In the genomic region with DNA sequence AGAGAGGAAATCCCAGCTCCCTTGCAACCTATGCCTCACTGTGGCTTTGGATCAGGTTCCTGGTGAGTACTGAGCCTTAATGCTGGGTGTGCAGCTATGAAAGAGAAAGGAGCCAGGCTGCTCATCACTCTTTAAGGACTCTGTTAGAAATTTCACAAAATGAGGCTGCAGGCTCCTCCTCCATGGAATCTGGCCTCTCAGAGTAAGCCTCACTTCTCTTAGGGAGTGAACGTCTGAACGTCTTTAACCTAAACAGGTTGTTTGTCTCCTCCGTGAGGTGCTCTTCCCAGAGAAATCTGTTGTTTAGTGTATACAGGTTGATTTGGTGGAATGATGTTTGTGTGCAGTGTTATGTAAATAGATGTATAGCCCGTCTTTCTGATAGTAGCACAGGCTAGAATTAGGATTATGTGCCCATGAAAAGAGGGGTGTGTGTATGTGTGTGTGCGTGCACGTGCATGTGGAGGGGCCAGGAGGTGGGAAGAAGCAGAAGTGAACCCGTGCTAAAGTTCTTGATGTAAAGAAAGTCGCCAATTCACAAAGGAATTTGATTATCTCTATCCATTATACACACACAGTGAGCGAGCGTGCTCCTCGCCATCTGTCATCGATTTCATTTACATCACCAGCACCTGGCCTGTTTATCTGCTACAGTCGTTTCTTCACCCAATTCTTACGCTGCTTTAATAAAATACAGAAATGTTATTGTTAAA, we compare ENCODE assay signal across 16 mouse cellular contexts. TPM values are rescaled to one million over a fixed set of nuclear protein-coding genes. Genes with fewer than 3 reads are reported as not detected.
DNase-seq lines count a peak whose midpoint lies in the region; ATAC-seq and TF ChIP-seq lines count a peak whose summit lies in the region.
"Had no signal": no experiment of that assay in that cellular context is flagged by ENCODE, and none has a peak within 500 bp of the region (broad histone marks: within the 10 kb centered on the region; RNA-seq: fewer than 3 reads in every experiment).

No protein-coding gene starts in this region.

- peak overlapping the region; percentile 22 for H3K4me2 ChIP-seq in forebrain, embryonic 15.5 days (replicated peaks)
- H3K4me2 ChIP-seq in hindbrain, embryonic 14.5 days (replicated peaks): 0 out of 2 replicates have a peak overlapping the region, but pooled peaks have one; percentile 16
- H3K4me2 ChIP-seq: liver, embryonic 13.5 days had no signal

- no peak overlapping the region for H3K4me3 ChIP-seq in forebrain, embryonic 15.5 days
- no peak overlapping the region for H3K4me3 ChIP-seq in hindbrain, embryonic 14.5 days (replicated peaks; ENCODE audit: low read length)
- no peak overlapping the region for H3K4me3 ChIP-seq in thymus, adult 2 months (ENCODE audit: control insufficient read depth, insufficient read depth, low read length)
- H3K4me3 ChIP-seq: heart, embryonic 12.5 days; limb, embryonic 10.5 days; liver, embryonic 13.5 days had no signal

- H3K9ac ChIP-seq in forebrain, embryonic 15.5 days (replicated peaks): 0 out of 2 replicates have a peak overlapping the region, but pooled peaks have one; percentile 17
- no peak overlapping the region for H3K9ac ChIP-seq in hindbrain, embryonic 14.5 days
- H3K9ac ChIP-seq: heart, embryonic 12.5 days; liver, embryonic 13.5 days had no signal

- WGBS in forebrain, embryonic 15.5 days: 40% methylated on average over 14 of the region's 14 CpGs
- WGBS in hindbrain, embryonic 14.5 days: 46% methylated on average over 14 of the region's 14 CpGs
- 90% methylated on average over 14 of the region's 14 CpGs for WGBS in thymus, adult 2 months

- H3K4me1 ChIP-seq in forebrain, embryonic 15.5 days: peaks cover 53% of the 10 kb centered on the region
- peaks cover 27% of the 10 kb centered on the region for H3K4me1 ChIP-seq in hindbrain, embryonic 14.5 days (replicated peaks; ENCODE audit: control insufficient read depth, insufficient read depth, low read length)
- no peaks in the 10 kb centered on the region; the same call in 1 of the 2 replicates for H3K4me1 ChIP-seq in thymus, adult 2 months (replicated peaks; ENCODE audit: control insufficient read depth, insufficient read depth, low read length)
- H3K4me1 ChIP-seq: liver, embryonic 13.5 days had no signal

- peak; percentile 10 to 21 for DNase-seq in layer of hippocampus, postnatal 36 days
- no peak for DNase-seq in layer of hippocampus, postnatal 10 days (ENCODE audit: low spot score in 2 of 2)
- DNase-seq in hindbrain, embryonic 14.5 days (ENCODE audit: low spot score): peak; percentile 44
- peak; percentile 43 for DNase-seq in retina, embryonic 14.5 days (ENCODE audit: low spot score)
- no peak for DNase-seq in right cerebral cortex, postnatal 36 days (ENCODE audit: low spot score in 2 of 2)
- DNase-seq in thymus, adult 2 months: no peak
- DNase-seq: liver, embryonic 13.5 days; lung, postnatal 10 days had no signal

- peak overlapping the region; percentile 94 for H3K27ac ChIP-seq in forebrain, embryonic 15.5 days (replicated peaks)
- H3K27ac ChIP-seq in hindbrain, embryonic 14.5 days: peak overlapping the region; percentile 44
- H3K27ac ChIP-seq in thymus, adult 2 months (ENCODE audit: control insufficient read depth, insufficient read depth, low read length): no peak overlapping the region
- H3K27ac ChIP-seq: kidney, postnatal 0 days; limb, embryonic 10.5 days; liver, embryonic 13.5 days had no signal

- no peaks in the 10 kb centered on the region for H3K36me3 ChIP-seq in forebrain, embryonic 15.5 days
- no peaks in the 10 kb centered on the region for H3K36me3 ChIP-seq in hindbrain, embryonic 14.5 days (replicated peaks; ENCODE audit: control insufficient read depth, insufficient read depth)
- no peaks in the 10 kb centered on the region for H3K36me3 ChIP-seq in thymus, adult 2 months (ENCODE audit: control insufficient read depth, insufficient read depth, low read length)
- H3K36me3 ChIP-seq: heart, embryonic 12.5 days; limb, embryonic 10.5 days; liver, embryonic 13.5 days had no signal

- no peaks in the 10 kb centered on the region for H3K27me3 ChIP-seq in forebrain, embryonic 15.5 days
- H3K27me3 ChIP-seq in hindbrain, embryonic 14.5 days (ENCODE audit: control insufficient read depth, insufficient read depth, low read length): no peaks in the 10 kb centered on the region
- no peaks in the 10 kb centered on the region for H3K27me3 ChIP-seq in thymus, adult 2 months (ENCODE audit: control insufficient read depth, insufficient read depth, low read length)
- H3K27me3 ChIP-seq: liver, embryonic 13.5 days had no signal

- H3K9me3 ChIP-seq in forebrain, embryonic 15.5 days: no peaks in the 10 kb centered on the region
- H3K9me3 ChIP-seq in hindbrain, embryonic 14.5 days (ENCODE audit: control insufficient read depth, low read length): no peaks in the 10 kb centered on the region
- H3K9me3 ChIP-seq: heart, embryonic 12.5 days; limb, embryonic 10.5 days; liver, embryonic 13.5 days had no signal

- no peak for TF ChIP-seq CTCF in thymus, adult 2 months (IDR thresholded peaks at IDR 0.05; ENCODE audit: borderline replicate concordance, control insufficient read depth, extremely low read depth, insufficient read depth, low read length, poor library complexity)

- no peak for TF ChIP-seq POLR2A in thymus, adult 2 months (IDR thresholded peaks at IDR 0.05; ENCODE audit: control insufficient read depth, extremely low read depth, insufficient read depth, low read length, poor library complexity)

- ATAC-seq in forebrain, embryonic 15.5 days (replicated peaks): peak; percentile 66
- ATAC-seq in hindbrain, embryonic 14.5 days (ENCODE audit: low FRiP score): peak; percentile 60
- ATAC-seq: CD4-positive, CD25-positive, alpha-beta regulatory T cell, adult 4 months; inflammation-experienced regulatory T-cells, adult 6 months had no signal

RNA-seq across cellular contexts. Expression of a gene that starts 34.8 kb away (rescaled TPM):
- 100 to 1,000 TPM; 165 to 182 TPM for total RNA-seq in layer of hippocampus, postnatal 36 days (2021)
- 100 to 1,000 TPM; 223 to 261 TPM for total RNA-seq in layer of hippocampus, postnatal 10 days (2021)
- polyA plus RNA-seq in forebrain, embryonic 15.5 days (2015; fragmentation: Nextera tagmentation; extraction: Ambion mirVana): 467 and 475 TPM in 2 replicates
- polyA plus RNA-seq in hindbrain, embryonic 14.5 days (2014; fragmentation: Nextera tagmentation; extraction: Ambion mirVana): 39.4 and 47.1 TPM in 2 replicates
- not detected in 2 replicates for polyA plus RNA-seq in thymus, adult 2 months (2012; rRNA removed)
- total RNA-seq: gastrocnemius, adult 8-10 months; neutrophil, adult 5-6 weeks had no signal
- polyA plus RNA-seq: CD4-positive, CD25-positive, alpha-beta regulatory T cell, adult 4 months; inflammation-experienced regulatory T-cells, adult 6 months; kidney, postnatal 0 days; limb, embryonic 10.5 days had no signal

Comparison
In these comparisons a context has a peak if more than half of its experiments do, and no peak if none do; other contexts are left out.
1. DNase-seq: peak in layer of hippocampus, postnatal 36 days (2 of 2), hindbrain, embryonic 14.5 days (single experiment) and retina, embryonic 14.5 days (single experiment); none in layer of hippocampus, postnatal 10 days (0 of 2), right cerebral cortex, postnatal 36 days (0 of 2) and thymus, adult 2 months (single experiment).
2. RNA of a gene that starts 34.8 kb away (polyA plus RNA-seq): 467 to 475 TPM in forebrain, embryonic 15.5 days and 39.4 to 47.1 TPM in hindbrain, embryonic 14.5 days; not detected in thymus, adult 2 months; every median in the first group is over 10 times any median in the second.